Mouse (Mus musculus) hindbrain, embryonic 14.5 days (tissue): Measurements from ENCODE around the gene Nubp2. TPM values are rescaled to one million over a fixed set of nuclear protein-coding genes. Genes with fewer than 3 reads are reported as not detected.

Experiments used
- ATAC-seq: fragments of 200-750 bp; cut with Nextera tagmentation; 2 replicates; pipeline ENCODE4 v1.8.0; 2017; ENCODE audit warnings: moderate number of reproducible peaks, mild to moderate bottlenecking, moderate TSS enrichment, moderate library complexity; ENCODE audit not compliant: low FRiP score
- DNase-seq: peaks from one replicate; pipeline ENCODE4 v3.0.0-alpha.2; 2015; ENCODE audit warnings: low spot score
- H3K27ac ChIP-seq: fragments of 300-500 bp; sonication (generic); 2 replicates; pipeline ENCODE4 v1.5.1; 2014; ENCODE audit warnings: mild to moderate bottlenecking, moderate library complexity
- H3K27me3 ChIP-seq: fragments of 300-500 bp; sonication (generic); 2 replicates; pipeline ENCODE4 v1.6.1; 2014; ENCODE audit warnings: mild to moderate bottlenecking, low read length, mixed read lengths; ENCODE audit not compliant: control insufficient read depth, insufficient read depth
- H3K36me3 ChIP-seq: fragments of 300-500 bp; sonication (generic); replicated peaks from 2 replicates; pipeline ENCODE4 v1.6.1; 2014; ENCODE audit not compliant: control insufficient read depth, insufficient read depth
- H3K4me1 ChIP-seq: fragments of 300-500 bp; sonication (generic); replicated peaks from 2 replicates; pipeline ENCODE4 v1.6.1; 2014; ENCODE audit warnings: antibody characterized with exemption, low read length, mixed read lengths; ENCODE audit not compliant: control insufficient read depth, insufficient read depth
- H3K4me2 ChIP-seq: fragments of 300-500 bp; sonication (generic); replicated peaks from 2 replicates; pipeline ENCODE4 v1.6.1; 2014; ENCODE audit warnings: mild to moderate bottlenecking, moderate library complexity
- H3K4me3 ChIP-seq: fragments of 300-500 bp; sonication (generic); replicated peaks from 2 replicates; pipeline ENCODE4 v1.5.1; 2014; ENCODE audit warnings: mild to moderate bottlenecking, low read length
- H3K9ac ChIP-seq: fragments of 300-500 bp; sonication (generic); 2 replicates; pipeline ENCODE4 v1.6.1; 2014
- H3K9me3 ChIP-seq: fragments of 300-500 bp; sonication (generic); 2 replicates; pipeline ENCODE4 v1.6.1; 2016; ENCODE audit warnings: low read length; ENCODE audit not compliant: control insufficient read depth
- WGBS: fragments of 180-500 bp; shearing (Covaris S2); extraction: QIAGEN DNeasy Blood & Tissue Kit; methylation state at CpG from one replicate; pipeline ENCODE4 v1.1.7; 2014; 5-methylcytosine and 5-hydroxymethylcytosine counted together
- polyA plus RNA-seq: library from polyadenylated mRNA; unstranded; fragments of >200 nt; fragmentation: Nextera tagmentation; extraction: Ambion mirVana; gene quantifications from 2 replicates; pipeline ENCODE4 v1.2.1, GENCODE M21; 2014

Gene Nubp2
- polyA plus RNA-seq, 1 experiment from 2014 or later = 72.8 TPM

- Histone ChIP-seq H3K27me3 (no peaks in the 10 kb centered on the region), H3K9ac (peak overlapping the region; percentile 88), H3K27ac (peak overlapping the region; percentile 86), H3K36me3 (peaks cover 68% of the 10 kb centered on the region), H3K9me3 (no peaks in the 10 kb centered on the region), H3K4me3 (peak overlapping the region; percentile 71), H3K4me2 (peak overlapping the region; percentile 97), H3K4me1 (peaks cover 34% of the 10 kb centered on the region)
- DNase-seq (no peak), ATAC-seq (peak; percentile 10; the same call in 1 of the 2 replicates)
- 11% methylated on average over 23 of the region's 23 CpGs for WGBS
Observed at GRCm38 (mm10) chr17:24895571-24896240, 9.6 kb upstream of the Nubp2 start.

- Histone ChIP-seq H3K4me3 (peak within 1 kb of the TSS; percentile 71), H3K9ac (peak within 1 kb of the TSS; percentile 88), H3K27me3 (no peaks in the 10 kb centered on the region), H3K4me1 (peaks cover 34% of the 10 kb centered on the region), H3K27ac (peak within 1 kb of the TSS; percentile 86), H3K36me3 (peaks cover 68% of the 10 kb centered on the region), H3K9me3 (no peaks in the 10 kb centered on the region), H3K4me2 (peak within 1 kb of the TSS; percentile 97)
- ATAC-seq (peak; percentile 46), DNase-seq (peak; percentile 89)
- WGBS = under 1% methylated on average over 59 of the region's 62 CpGs
Observed at GRCm38 (mm10) chr17:24894995-24895547, 8.9 kb upstream of the Nubp2 start, which contains the start of the genes Eme2 and Mrps34. Gene Eme2 (minus strand): TSS chr17:24895087. Gene Mrps34 (plus strand): TSS chr17:24895116.

- Histone ChIP-seq H3K27ac (peak overlapping the region; percentile 86), H3K4me1 (peaks cover 34% of the 10 kb centered on the region), H3K9me3 (no peaks in the 10 kb centered on the region), H3K4me2 (peak overlapping the region; percentile 97), H3K9ac (peak overlapping the region; percentile 88), H3K27me3 (no peaks in the 10 kb centered on the region), H3K4me3 (peak overlapping the region; percentile 71), H3K36me3 (peaks cover 68% of the 10 kb centered on the region)
- 0 out of 2 replicates have a peak, but pooled peaks have one; percentile 8 for ATAC-seq
- no peak for DNase-seq
- WGBS = 12% methylated on average over 31 of the region's 31 CpGs
Observed at GRCm38 (mm10) chr17:24894061-24894994, 8.2 kb upstream of the Nubp2 start.

DNA sequence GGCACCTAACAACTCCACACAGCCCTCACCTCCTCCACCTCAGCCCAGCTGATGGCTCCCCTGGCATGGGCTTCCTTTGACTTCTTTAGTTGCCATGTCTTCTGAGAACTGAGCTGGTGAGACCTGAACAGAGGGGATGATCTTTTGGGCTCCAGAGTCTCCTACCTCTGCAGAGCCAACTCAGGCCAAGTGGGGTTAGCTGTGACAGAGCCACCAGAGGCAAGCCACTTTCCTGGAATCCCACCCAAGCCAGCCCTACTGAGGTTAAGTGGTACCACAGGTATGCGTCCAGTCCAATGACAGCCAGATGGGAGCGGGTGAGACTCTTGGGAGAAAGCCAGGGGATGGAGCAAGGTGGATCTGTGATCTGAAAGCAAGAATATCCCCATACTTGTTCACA lies 7.1 kb upstream of the Nubp2 start:
- no peaks in the 10 kb centered on the region for H3K27me3 ChIP-seq
- H3K4me1 ChIP-seq = peaks cover 34% of the 10 kb centered on the region
- no peaks in the 10 kb centered on the region for H3K9me3 ChIP-seq
- H3K4me3 ChIP-seq = 0 out of 2 replicates have a peak overlapping the region, but pooled peaks have one; percentile 71
- H3K9ac ChIP-seq = no peak overlapping the region
- WGBS = 98% methylated on average over 2 of the region's 2 CpGs
- H3K27ac ChIP-seq = no peak overlapping the region
- H3K4me2 ChIP-seq = no peak overlapping the region
- H3K36me3 ChIP-seq = peaks cover 66% of the 10 kb centered on the region
- DNase-seq (no peak), ATAC-seq (no peak)

- H3K9me3 ChIP-seq = no peaks in the 10 kb centered on the region
Observed at GRCm38 (mm10) chr17:24892785-24893184, 6.6 kb upstream of the Nubp2 start.

GRCm38 (mm10) chr17:24891321-24891720 lies 5.2 kb upstream of the Nubp2 start:
- Histone ChIP-seq H3K36me3 (peaks cover 57% of the 10 kb centered on the region), H3K4me1 (peaks cover 31% of the 10 kb centered on the region), H3K9me3 (no peaks in the 10 kb centered on the region), H3K9ac (no peak overlapping the region), H3K27ac (no peak overlapping the region), H3K27me3 (no peaks in the 10 kb centered on the region), H3K4me2 (no peak overlapping the region), H3K4me3 (no peak overlapping the region)
- DNase-seq (no peak), ATAC-seq (no peak)
- WGBS = 93% methylated on average over 12 of the region's 13 CpGs

More at GRCm38 (mm10) chr17:24892785-24893184, 6.6 kb upstream of the Nubp2 start:
- Histone ChIP-seq H3K27ac (no peak overlapping the region), H3K27me3 (no peaks in the 10 kb centered on the region), H3K4me1 (peaks cover 34% of the 10 kb centered on the region), H3K36me3 (peaks cover 64% of the 10 kb centered on the region), H3K9ac (no peak overlapping the region), H3K4me3 (no peak overlapping the region), H3K4me2 (no peak overlapping the region)
- DNase-seq (no peak), ATAC-seq (no peak)
- 91% methylated on average over 12 of the region's 12 CpGs for WGBS

GRCm38 (mm10) chr17:24890151-24891092 lies 4.3 kb upstream of the Nubp2 start:
- no peaks in the 10 kb centered on the region for H3K27me3 ChIP-seq
- 90% methylated on average over 19 of the region's 19 CpGs for WGBS
- no peak overlapping the region for H3K4me2 ChIP-seq
- H3K4me3 ChIP-seq = no peak overlapping the region
- DNase-seq (no peak), ATAC-seq (no peak)
- H3K36me3 ChIP-seq = peaks cover 57% of the 10 kb centered on the region
- H3K9me3 ChIP-seq = no peaks in the 10 kb centered on the region
- peaks cover 28% of the 10 kb centered on the region for H3K4me1 ChIP-seq
- no peak overlapping the region for H3K27ac ChIP-seq
- no peak overlapping the region for H3K9ac ChIP-seq

DNA sequence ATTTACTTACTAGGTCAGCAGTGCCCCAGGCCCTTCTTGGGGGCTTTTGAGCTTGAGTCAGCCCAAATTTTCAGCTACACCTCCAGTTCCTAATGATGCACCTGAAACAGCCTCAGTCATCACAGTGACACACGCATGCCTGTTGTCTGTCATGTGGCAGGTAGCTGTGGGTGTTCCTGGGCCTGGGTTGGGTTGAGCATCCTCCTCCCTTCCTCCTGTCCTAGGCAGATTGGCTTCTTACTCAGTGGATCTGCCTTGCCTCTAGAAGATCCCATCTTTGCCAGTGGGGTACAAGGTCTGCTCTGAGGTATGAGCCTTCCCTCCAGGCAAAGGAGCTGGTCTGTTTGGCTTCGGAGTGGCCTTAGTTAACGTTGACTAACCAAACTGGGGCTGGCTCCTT lies 2.7 kb upstream of the Nubp2 start:
- Histone ChIP-seq H3K9me3 (no peaks in the 10 kb centered on the region), H3K27ac (no peak overlapping the region), H3K27me3 (no peaks in the 10 kb centered on the region), H3K9ac (no peak overlapping the region), H3K36me3 (peaks cover 64% of the 10 kb centered on the region), H3K4me3 (no peak overlapping the region), H3K4me1 (peaks cover 23% of the 10 kb centered on the region), H3K4me2 (no peak overlapping the region)
- WGBS = 93% methylated on average over 3 of the region's 3 CpGs
- ATAC-seq = no peak
- DNase-seq = no peak
